Mouse (Mus musculus): ENCODE measurements around the gene Vkorc1. TPM values are rescaled to one million over a fixed set of nuclear protein-coding genes. Genes with fewer than 3 reads are reported as not detected.
A peak's percentile ranks its signal among the peaks of the same experiment; 100 is the strongest.

The Vkorc1 gene
- polyA plus RNA-seq, 1 experiment from 2014 or later = 134 TPM

DNA sequence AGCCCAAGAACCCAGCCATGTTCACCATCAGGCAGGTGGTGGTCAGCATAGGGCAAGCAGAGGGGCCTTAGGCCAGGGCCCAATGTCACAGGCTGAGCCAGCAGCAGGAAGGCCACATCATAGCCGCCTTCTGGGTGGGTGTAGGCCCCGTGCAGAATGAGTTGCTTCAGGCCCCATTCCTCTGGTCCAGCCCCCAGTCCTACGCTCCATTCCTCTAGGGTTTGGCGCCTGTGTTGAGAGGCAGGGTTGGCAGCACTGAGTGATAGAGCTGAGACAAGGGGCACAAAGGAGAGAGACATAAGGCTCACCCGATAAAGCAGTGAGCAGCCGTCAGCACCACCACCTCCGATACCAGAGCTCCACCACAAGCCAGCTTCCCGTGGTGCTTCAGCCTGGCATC, 8.2 kb downstream of the Vkorc1 start:
- H3K9ac ChIP-seq (replicated peaks; ENCODE audit: low read depth) = no peak overlapping the region
- H3K27me3 ChIP-seq (replicated peaks; ENCODE audit: insufficient read depth, low read length) = no peaks in the 10 kb centered on the region
- 86% methylated on average over 8 of the region's 8 CpGs for WGBS
- no peak for ATAC-seq
- no peak overlapping the region for H3K4me3 ChIP-seq (ENCODE audit: low read depth, low read length)
- no peak for DNase-seq (ENCODE audit: low spot score)
- no peak overlapping the region for H3K4me2 ChIP-seq (replicated peaks; ENCODE audit: low read depth, low read length)
- no peaks in the 10 kb centered on the region for H3K9me3 ChIP-seq (ENCODE audit: low read length)
- peaks cover 28% of the 10 kb centered on the region; the same call in 1 of the 2 replicates for H3K36me3 ChIP-seq (ENCODE audit: insufficient read depth, low read length)
- no peak overlapping the region for H3K27ac ChIP-seq (ENCODE audit: low read length)
- H3K4me1 ChIP-seq (ENCODE audit: insufficient read depth, low read depth, low read length) = no peaks in the 10 kb centered on the region
- no peak for TF ChIP-seq EP300 (IDR thresholded peaks at IDR 0.05)
- no peak for TF ChIP-seq CTCF (IDR thresholded peaks at IDR 0.05)

DNA sequence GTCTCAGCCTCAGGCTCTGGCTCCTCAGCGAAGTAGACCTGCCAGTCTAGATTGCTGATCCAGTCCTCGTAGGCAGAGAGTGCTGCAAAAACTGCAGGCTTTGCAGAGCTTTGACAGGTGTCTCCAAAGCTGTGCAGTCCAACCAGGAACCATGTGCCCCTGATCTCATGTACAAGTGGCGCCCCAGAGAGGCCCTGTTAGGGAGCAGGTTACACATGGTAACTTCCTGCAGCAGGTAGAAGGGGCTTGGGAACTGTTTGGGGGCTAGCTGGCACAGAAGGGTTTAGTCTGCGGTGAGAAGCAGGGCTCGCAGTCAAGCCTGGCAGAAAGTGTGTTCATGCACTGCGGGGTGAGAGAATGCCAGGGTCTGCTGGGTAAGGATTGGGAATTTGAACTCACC, 8.9 kb downstream of the Vkorc1 start:
- DNase-seq (ENCODE audit: low spot score) (no peak), ATAC-seq (no peak)
- Histone ChIP-seq H3K36me3 (ENCODE audit: insufficient read depth, low read length) (peaks cover 34% of the 10 kb centered on the region; the same call in 1 of the 2 replicates), H3K27ac (ENCODE audit: low read length) (no peak overlapping the region), H3K4me2 (replicated peaks; ENCODE audit: low read depth, low read length) (no peak overlapping the region), H3K27me3 (replicated peaks; ENCODE audit: insufficient read depth, low read length) (no peaks in the 10 kb centered on the region), H3K4me3 (ENCODE audit: low read depth, low read length) (no peak overlapping the region), H3K9ac (replicated peaks; ENCODE audit: low read depth) (no peak overlapping the region), H3K4me1 (ENCODE audit: insufficient read depth, low read depth, low read length) (no peaks in the 10 kb centered on the region), H3K9me3 (ENCODE audit: low read length) (no peaks in the 10 kb centered on the region)
- 90% methylated on average over 6 of the region's 6 CpGs for WGBS
- TF ChIP-seq CTCF (IDR thresholded peaks at IDR 0.05) = no peak
- no peak for TF ChIP-seq EP300 (IDR thresholded peaks at IDR 0.05)

DNA sequence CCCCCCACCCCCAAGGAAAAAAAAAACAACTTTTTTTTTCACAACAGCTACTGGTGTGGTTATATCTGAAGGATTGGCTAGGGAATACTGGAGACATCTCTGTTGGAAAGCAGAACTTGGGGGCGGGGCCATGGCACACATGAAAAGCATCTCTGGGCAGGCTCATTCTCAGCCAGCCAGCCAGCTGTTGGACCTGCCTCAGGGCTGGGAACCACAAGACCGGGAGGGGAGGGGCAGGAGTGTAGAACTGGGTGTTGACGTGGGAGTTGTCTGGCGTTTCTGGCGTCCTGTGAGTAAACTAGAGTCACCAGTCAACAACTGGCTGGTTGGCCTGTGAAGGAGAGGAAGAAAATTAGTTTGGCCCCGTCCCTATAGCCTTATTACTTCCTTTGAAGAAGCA, 9.5 kb downstream of the Vkorc1 start:
- H3K9me3 ChIP-seq (ENCODE audit: low read length) = no peaks in the 10 kb centered on the region
- peaks cover 40% of the 10 kb centered on the region; the same call in 1 of the 2 replicates for H3K36me3 ChIP-seq (ENCODE audit: insufficient read depth, low read length)
- H3K4me2 ChIP-seq (replicated peaks; ENCODE audit: low read depth, low read length) = no peak overlapping the region
- WGBS = 67% methylated on average over 6 of the region's 6 CpGs
- ATAC-seq (peak; percentile 65), DNase-seq (ENCODE audit: low spot score) (peak; percentile 76)
- no peaks in the 10 kb centered on the region for H3K27me3 ChIP-seq (replicated peaks; ENCODE audit: insufficient read depth, low read length)
- H3K4me3 ChIP-seq (ENCODE audit: low read depth, low read length) = no peak overlapping the region
- no peaks in the 10 kb centered on the region for H3K4me1 ChIP-seq (ENCODE audit: insufficient read depth, low read depth, low read length)
- H3K27ac ChIP-seq (ENCODE audit: low read length) = no peak overlapping the region
- no peak overlapping the region for H3K9ac ChIP-seq (replicated peaks; ENCODE audit: low read depth)
- TF ChIP-seq EP300 (IDR thresholded peaks at IDR 0.05) (no peak), CTCF (IDR thresholded peaks at IDR 0.05) (no peak)

DNA sequence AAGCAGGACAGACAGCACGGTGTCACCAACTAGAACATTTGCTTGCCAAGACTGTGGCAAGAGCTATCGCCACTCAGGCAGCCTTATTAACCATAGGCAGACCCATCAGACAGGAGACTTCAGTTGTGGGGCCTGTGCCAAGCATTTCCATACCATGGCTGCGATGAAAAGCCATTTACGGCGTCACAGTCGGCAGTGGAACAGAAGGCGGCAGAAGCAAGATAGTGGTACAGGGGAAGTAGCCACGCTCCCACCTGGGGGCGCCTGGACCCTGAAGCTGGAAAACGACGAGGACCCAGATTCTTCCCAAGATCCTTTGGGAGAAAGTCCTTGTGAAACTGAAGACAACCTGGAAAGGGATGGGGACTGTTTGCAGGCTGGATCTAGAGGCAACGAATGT, 15.0 kb downstream of the Vkorc1 start:
- Histone ChIP-seq H3K9me3 (ENCODE audit: low read length) (no peaks in the 10 kb centered on the region), H3K27ac (ENCODE audit: low read length) (no peak overlapping the region), H3K27me3 (replicated peaks; ENCODE audit: insufficient read depth, low read length) (no peaks in the 10 kb centered on the region), H3K4me3 (ENCODE audit: low read depth, low read length) (no peak overlapping the region), H3K4me2 (replicated peaks; ENCODE audit: low read depth, low read length) (no peak overlapping the region), H3K9ac (replicated peaks; ENCODE audit: low read depth) (no peak overlapping the region), H3K4me1 (ENCODE audit: insufficient read depth, low read depth, low read length) (no peaks in the 10 kb centered on the region), H3K36me3 (ENCODE audit: insufficient read depth, low read length) (peaks cover 56% of the 10 kb centered on the region)
- WGBS = 82% methylated on average over 12 of the region's 12 CpGs
- TF ChIP-seq EP300 (IDR thresholded peaks at IDR 0.05) = no peak
- TF ChIP-seq CTCF (IDR thresholded peaks at IDR 0.05) = no peak
- DNase-seq (ENCODE audit: low spot score) (no peak), ATAC-seq (no peak)

DNA sequence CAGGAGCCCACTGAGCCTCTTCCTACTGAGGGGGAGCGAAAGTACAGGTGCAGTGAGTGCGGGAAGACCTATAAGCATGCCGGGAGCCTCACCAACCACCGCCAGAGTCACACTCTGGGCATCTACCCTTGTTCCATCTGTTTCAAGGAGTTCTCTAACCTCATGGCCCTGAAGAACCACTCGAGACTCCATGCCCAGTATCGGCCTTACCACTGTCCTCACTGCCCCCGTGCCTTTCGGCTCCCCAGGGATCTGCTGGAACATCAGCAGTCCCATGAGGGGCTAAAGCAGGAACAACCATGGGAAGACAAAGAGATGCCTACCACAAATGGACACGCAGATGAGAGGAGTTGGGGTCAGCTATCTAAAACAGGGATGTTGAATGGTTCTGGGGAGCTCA, 16.1 kb downstream of the Vkorc1 start:
- Histone ChIP-seq H3K27me3 (replicated peaks; ENCODE audit: insufficient read depth, low read length) (no peaks in the 10 kb centered on the region), H3K9me3 (ENCODE audit: low read length) (no peaks in the 10 kb centered on the region), H3K4me1 (ENCODE audit: insufficient read depth, low read depth, low read length) (peaks cover 5% of the 10 kb centered on the region; the same call in 1 of the 2 replicates), H3K9ac (replicated peaks; ENCODE audit: low read depth) (no peak overlapping the region), H3K36me3 (ENCODE audit: insufficient read depth, low read length) (peaks cover 48% of the 10 kb centered on the region), H3K4me3 (ENCODE audit: low read depth, low read length) (no peak overlapping the region), H3K27ac (ENCODE audit: low read length) (no peak overlapping the region), H3K4me2 (replicated peaks; ENCODE audit: low read depth, low read length) (no peak overlapping the region)
- DNase-seq (ENCODE audit: low spot score) (no peak), ATAC-seq (no peak)
- no peak for TF ChIP-seq EP300 (IDR thresholded peaks at IDR 0.05)
- TF ChIP-seq CTCF (IDR thresholded peaks at IDR 0.05) = no peak
- WGBS = 97% methylated on average over 9 of the region's 9 CpGs

DNA sequence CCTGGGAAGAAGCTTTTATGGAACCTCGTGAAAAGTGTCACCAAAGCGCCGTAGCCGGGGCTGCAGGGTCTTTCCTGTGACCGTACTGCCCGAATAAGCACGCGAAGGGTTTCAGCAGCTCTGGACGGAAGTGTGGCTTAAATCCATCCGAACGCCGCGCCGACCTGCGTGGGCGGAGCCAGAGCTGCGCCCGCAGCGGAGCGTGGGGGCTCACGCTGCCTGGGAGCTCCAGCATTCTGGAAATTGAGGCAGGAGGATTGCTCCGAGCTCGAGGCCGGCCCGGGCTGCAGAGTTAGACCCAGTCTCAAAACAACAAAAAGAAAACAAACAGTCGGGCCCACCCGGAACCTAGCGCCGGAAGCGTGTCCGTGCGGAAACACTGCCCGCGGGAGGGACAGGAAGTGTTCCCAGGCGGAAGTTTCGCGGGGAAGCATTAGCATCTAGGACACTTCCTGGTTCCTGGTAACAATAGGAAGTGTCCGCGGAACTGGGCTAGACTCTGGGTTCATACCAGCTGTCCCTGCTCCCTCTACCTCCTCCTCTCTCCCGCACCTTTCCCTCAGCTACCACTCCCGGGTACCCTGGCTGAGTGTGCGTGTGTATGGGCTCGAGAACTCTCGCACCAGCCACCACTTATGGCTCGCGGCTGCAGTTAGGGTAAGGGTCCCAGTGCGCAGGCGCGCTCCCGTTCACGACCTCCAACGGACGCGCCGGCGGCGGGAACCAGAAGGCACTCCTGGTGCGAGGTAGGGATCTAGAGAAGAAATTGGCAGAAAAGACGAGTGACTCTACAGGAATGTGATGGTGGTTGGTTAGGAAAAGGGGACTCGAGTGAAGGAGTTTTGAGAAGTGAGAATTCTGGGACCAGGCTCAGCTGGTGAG, 18.7 kb downstream of the Vkorc1 start, which contains the start of gene Zfp668:
TSS of gene Zfp668 (minus strand) at position 362 of the 882 bp plus-strand sequence.
- TF ChIP-seq CTCF (IDR thresholded peaks at IDR 0.05) (no peak), EP300 (IDR thresholded peaks at IDR 0.05) (no peak)
- Histone ChIP-seq H3K4me1 (ENCODE audit: insufficient read depth, low read depth, low read length) (peaks cover 5% of the 10 kb centered on the region; the same call in 1 of the 2 replicates), H3K36me3 (ENCODE audit: insufficient read depth, low read length) (peaks cover 33% of the 10 kb centered on the region), H3K4me3 (ENCODE audit: low read depth, low read length) (peak within 1 kb of the TSS; percentile 89), H3K27me3 (replicated peaks; ENCODE audit: insufficient read depth, low read length) (no peaks in the 10 kb centered on the region), H3K4me2 (replicated peaks; ENCODE audit: low read depth, low read length) (peak within 1 kb of the TSS; percentile 92), H3K9ac (replicated peaks; ENCODE audit: low read depth) (peak within 1 kb of the TSS; percentile 84), H3K27ac (ENCODE audit: low read length) (peak within 1 kb of the TSS; percentile 98), H3K9me3 (ENCODE audit: low read length) (no peaks in the 10 kb centered on the region)
- WGBS = 1% methylated on average over 60 of the region's 60 CpGs
- ATAC-seq (peak; percentile 67), DNase-seq (ENCODE audit: low spot score) (peak; percentile 96)

Measured in lung, postnatal 0 days (tissue).